Mouse (Mus musculus) heart, embryonic 15.5 days (tissue): ENCODE measurements around the gene Itga2b. TPM values are rescaled to one million over a fixed set of nuclear protein-coding genes. Genes with fewer than 3 reads are reported as not detected.

ENCODE experiments used
- ATAC-seq: fragments of 200-750 bp; cut with Nextera tagmentation; replicated peaks from 2 replicates; pipeline ENCODE4 v1.8.0; 2017; ENCODE audit warnings: low read depth, moderate TSS enrichment; ENCODE audit not compliant: insufficient number of reproducible peaks, insufficient read depth, low FRiP score
- H3K27ac ChIP-seq: fragments of 300-500 bp; sonication (generic); 2 replicates; pipeline ENCODE4 v1.5.1; 2015; ENCODE audit warnings: mild to moderate bottlenecking, inconsistent platforms
- H3K27me3 ChIP-seq: fragments of 300-500 bp; sonication (generic); 2 replicates; pipeline ENCODE4 v1.6.1; 2015; ENCODE audit warnings: inconsistent platforms
- H3K36me3 ChIP-seq: fragments of 300-500 bp; sonication (generic); 2 replicates; pipeline ENCODE4 v1.6.1; 2015; ENCODE audit warnings: mild to moderate bottlenecking, inconsistent platforms
- H3K4me1 ChIP-seq: fragments of 300-500 bp; sonication (generic); replicated peaks from 2 replicates; pipeline ENCODE4 v1.6.1; 2015; ENCODE audit warnings: inconsistent platforms
- H3K4me2 ChIP-seq: fragments of 300-500 bp; sonication (generic); 2 replicates; pipeline ENCODE4 v1.6.1; 2015; ENCODE audit warnings: inconsistent platforms, mild to moderate bottlenecking, moderate library complexity
- H3K4me3 ChIP-seq: fragments of 300-500 bp; sonication (generic); 2 replicates; pipeline ENCODE4 v1.5.1; 2015; ENCODE audit warnings: mild to moderate bottlenecking, inconsistent platforms
- H3K9ac ChIP-seq: fragments of 300-500 bp; sonication (generic); 2 replicates; pipeline ENCODE4 v1.6.1; 2015; ENCODE audit warnings: mild to moderate bottlenecking, inconsistent platforms
- H3K9me3 ChIP-seq: fragments of 300-500 bp; sonication (generic); replicated peaks from 2 replicates; pipeline ENCODE4 v1.6.1; 2016; ENCODE audit warnings: inconsistent platforms
- WGBS: fragments of 180-500 bp; shearing (Covaris S2); methylation state at CpG from one replicate; pipeline ENCODE4 v1.1.7; 2015; ENCODE audit warnings: mixed read lengths; 5-methylcytosine and 5-hydroxymethylcytosine counted together
- polyA plus RNA-seq: library from polyadenylated mRNA; unstranded; fragments of >200 nt; fragmentation: Nextera tagmentation; extraction: Ambion mirVana; gene quantifications from 2 replicates; pipeline ENCODE4 v1.2.1, GENCODE M21; 2015

Itga2b gene
- polyA plus RNA-seq, 1 experiment from 2014 or later = 8.7 TPM

DNA sequence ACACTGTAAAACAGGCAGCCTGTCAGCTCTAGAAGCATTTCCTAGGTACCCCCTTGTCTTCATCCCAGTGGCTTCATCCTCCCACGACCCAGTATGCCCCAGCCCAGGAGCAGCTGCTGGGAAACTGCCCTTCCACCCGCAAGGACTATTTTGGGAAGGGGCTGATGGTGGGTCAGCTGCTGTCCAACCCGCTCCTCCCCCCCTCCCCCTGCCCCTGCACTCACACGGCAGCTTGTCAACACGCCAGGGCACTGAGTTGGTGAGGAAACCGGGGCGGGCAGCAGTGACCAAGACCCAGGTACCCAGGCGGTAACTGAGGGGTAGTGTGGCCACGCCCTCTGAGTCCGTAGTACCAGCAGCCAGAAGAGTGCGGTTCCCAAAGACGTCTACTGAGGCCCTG is 26.2 kb downstream of the Itga2b start:
- Histone ChIP-seq H3K4me3 (no peak overlapping the region), H3K36me3 (peaks cover 34% of the 10 kb centered on the region; the same call in 1 of the 2 replicates), H3K4me2 (peak overlapping the region; percentile 21), H3K9ac (no peak overlapping the region; the same call in 1 of the 2 replicates), H3K27ac (no peak overlapping the region), H3K4me1 (peaks cover 53% of the 10 kb centered on the region), H3K9me3 (no peaks in the 10 kb centered on the region), H3K27me3 (peaks cover 7% of the 10 kb centered on the region; the same call in 1 of the 2 replicates)
- 45% methylated on average over 12 of the region's 12 CpGs for WGBS
- no peak for ATAC-seq

DNA sequence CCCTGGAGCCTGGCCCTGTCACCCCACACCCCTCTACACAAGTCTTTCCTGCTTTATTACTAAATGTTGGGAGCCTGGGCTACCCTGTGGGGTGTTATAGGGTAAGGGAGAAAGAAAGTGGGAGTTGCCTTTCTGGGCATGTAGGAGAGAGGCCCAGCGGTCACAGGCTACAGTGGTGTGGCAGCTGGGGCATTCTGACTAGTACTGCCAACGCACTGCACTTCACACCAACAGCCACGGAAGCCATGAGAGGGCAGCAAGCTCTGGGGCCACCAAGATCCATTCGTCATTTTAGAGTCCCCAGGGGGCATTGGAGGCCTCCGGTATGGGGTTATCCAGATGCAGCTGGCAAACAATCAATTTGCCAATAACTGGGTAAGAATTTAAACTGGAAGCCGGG is 27.8 kb downstream of the Itga2b start:
- no peak overlapping the region for H3K4me3 ChIP-seq
- 88% methylated on average over 6 of the region's 6 CpGs for WGBS
- no peak overlapping the region for H3K9ac ChIP-seq
- H3K27me3 ChIP-seq = peaks cover 4% of the 10 kb centered on the region; the same call in 1 of the 2 replicates
- H3K36me3 ChIP-seq = peaks cover 35% of the 10 kb centered on the region; the same call in 1 of the 2 replicates
- no peaks in the 10 kb centered on the region for H3K9me3 ChIP-seq
- no peak overlapping the region for H3K4me2 ChIP-seq
- no peak for ATAC-seq
- H3K27ac ChIP-seq = peak overlapping the region; percentile 47; the same call in 1 of the 2 replicates
- peaks cover 57% of the 10 kb centered on the region for H3K4me1 ChIP-seq

DNA sequence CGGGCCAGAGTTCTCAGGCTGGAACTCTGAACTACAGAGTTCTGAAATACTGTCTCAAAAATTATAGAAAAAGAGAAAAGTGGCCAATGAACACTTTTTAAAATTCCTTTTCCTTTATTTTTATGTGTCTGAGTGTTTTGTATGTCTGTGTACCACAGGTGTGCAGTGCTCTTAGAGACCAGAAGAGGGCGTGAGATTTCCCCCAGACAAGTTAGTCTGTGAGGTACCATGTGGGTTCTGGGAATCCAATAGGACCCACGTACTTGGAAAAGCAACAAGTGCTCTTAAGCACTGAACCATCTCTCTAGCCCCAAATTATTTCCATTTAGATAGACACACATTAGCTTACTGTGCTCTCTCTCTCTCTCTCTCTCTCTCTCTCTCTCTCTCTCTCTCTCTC is 28.5 kb downstream of the Itga2b start:
- H3K9me3 ChIP-seq = no peaks in the 10 kb centered on the region
- WGBS = 79% methylated on average over 3 of the region's 3 CpGs
- no peak overlapping the region for H3K9ac ChIP-seq
- H3K4me1 ChIP-seq = peaks cover 59% of the 10 kb centered on the region
- no peak overlapping the region for H3K4me2 ChIP-seq
- no peak for ATAC-seq
- H3K4me3 ChIP-seq = no peak overlapping the region
- H3K27ac ChIP-seq = no peak overlapping the region
- peaks cover 4% of the 10 kb centered on the region; the same call in 1 of the 2 replicates for H3K27me3 ChIP-seq
- H3K36me3 ChIP-seq = peaks cover 37% of the 10 kb centered on the region; the same call in 1 of the 2 replicates

DNA sequence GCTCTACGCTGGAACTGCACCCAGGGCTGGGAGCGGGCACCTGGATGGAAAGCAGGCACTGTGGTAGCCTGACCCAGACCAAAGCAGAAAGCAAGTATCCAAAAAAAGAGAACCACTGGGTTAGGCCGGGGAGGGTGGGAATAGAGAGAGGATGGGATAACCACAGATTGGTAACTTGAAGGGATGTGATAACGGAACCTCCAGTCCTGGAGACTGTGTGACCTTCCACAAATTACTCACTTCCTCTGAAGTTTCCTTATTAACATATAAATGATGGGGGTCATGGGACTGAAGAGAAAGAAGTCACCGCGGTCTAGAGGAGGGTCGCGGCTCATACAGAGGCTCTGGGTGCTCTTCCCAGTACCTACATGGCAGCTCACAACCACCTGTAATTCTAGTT is 29.7 kb downstream of the Itga2b start:
- Histone ChIP-seq H3K4me1 (peaks cover 58% of the 10 kb centered on the region), H3K4me2 (no peak overlapping the region), H3K27me3 (peaks cover 4% of the 10 kb centered on the region; the same call in 1 of the 2 replicates), H3K9me3 (no peaks in the 10 kb centered on the region), H3K36me3 (peaks cover 47% of the 10 kb centered on the region; the same call in 1 of the 2 replicates), H3K27ac (no peak overlapping the region), H3K9ac (no peak overlapping the region), H3K4me3 (no peak overlapping the region)
- no peak for ATAC-seq
- WGBS = 88% methylated on average over 8 of the region's 8 CpGs

DNA sequence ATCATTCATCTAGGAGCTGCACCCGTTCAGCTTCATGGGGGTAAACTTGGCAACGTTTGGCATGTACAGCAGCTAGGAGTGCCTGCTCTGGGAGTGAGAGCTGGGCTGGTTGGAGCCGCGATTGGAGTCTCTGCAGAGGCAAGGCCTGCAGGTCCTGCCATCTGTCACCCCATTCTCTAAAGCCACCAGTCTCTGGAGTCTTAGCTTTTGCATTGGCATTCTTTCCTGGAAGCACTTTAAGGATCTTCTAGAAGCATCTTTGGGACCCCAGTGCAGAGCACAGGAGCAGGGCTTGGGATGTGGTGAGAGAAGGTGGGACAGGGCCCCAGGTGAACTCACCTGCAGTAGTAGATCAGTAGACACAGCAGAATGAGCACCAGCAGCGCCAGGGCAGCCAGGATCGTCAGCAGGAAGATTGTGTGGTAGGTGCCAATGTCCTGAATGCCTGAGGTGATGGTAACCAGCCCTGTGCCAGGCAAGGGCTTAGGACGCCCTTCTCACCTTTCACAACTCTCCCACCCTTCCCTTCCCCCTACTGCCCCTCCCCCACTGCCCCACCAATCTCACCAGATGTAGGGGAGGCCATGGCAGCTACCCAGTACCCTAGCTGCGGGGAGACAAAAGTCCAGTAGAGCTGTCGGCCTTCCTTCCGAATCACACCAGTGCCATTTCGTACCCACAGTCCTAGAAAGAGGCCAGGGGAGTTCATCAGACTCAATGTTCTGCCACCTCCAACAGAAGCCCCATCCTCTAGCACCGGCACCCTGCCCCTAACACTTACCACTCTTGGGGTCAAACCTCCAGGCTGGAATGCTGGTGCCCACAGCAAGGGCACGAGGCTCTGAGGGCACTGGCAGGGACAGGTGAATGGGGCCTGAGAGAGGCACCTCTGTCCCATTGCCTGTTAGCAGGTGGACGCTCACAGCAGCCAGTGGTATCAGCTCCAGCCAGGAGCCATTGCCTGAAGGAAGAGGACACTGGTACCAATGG is 30.5 kb downstream of the Itga2b start:
- Histone ChIP-seq H3K9ac (no peak overlapping the region), H3K4me3 (no peak overlapping the region), H3K27ac (no peak overlapping the region), H3K9me3 (no peaks in the 10 kb centered on the region), H3K4me1 (peaks cover 49% of the 10 kb centered on the region), H3K36me3 (peaks cover 55% of the 10 kb centered on the region; the same call in 1 of the 2 replicates), H3K27me3 (peaks cover 4% of the 10 kb centered on the region; the same call in 1 of the 2 replicates), H3K4me2 (no peak overlapping the region)
- ATAC-seq = no peak
- WGBS = 83% methylated on average over 14 of the region's 14 CpGs

DNA sequence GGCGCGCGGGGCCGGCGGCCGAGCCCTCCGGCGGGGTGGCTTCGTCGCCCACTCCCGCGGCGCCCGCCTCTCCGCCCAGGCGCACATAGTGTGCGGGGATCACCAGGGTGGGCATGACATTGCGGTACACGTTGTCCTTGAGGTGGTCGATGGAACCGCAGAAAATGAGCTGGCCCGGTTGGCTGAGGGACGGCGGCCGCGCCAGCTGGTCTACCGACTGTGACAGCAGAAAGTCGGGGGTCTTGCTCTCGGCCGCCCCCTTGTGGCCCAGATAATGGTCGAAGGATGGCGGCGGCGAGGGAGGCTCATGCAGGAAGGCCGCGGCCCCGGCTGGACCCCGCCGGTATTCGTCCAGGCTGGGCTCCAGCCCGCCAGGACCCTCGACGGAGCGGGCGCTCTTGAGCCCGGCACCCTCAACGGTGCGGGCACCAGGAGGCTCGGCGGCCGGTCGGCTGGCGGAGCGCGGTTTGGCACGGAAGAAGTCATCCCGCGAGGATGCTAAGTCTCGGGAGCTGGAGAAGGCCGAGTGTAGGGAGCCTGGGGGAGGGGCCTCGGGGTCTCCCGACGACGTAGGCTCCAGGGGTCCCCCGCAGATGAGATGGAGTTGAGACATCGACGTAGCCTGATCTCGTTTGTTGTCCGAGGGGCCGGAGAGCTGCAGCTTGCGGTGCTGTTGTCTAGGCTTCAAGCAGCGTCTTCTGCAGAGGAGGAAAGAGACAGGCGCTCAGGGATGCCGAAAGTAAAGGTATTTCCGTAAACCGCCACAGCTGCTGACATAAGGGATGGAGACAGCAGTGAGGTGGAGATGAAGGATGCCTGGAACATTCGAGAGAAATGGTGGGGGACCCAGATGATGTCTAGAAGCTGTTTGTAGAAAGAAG is 31.5 kb downstream of the Itga2b start:
- WGBS = 16% methylated on average over 77 of the region's 77 CpGs
- peaks cover 55% of the 10 kb centered on the region; the same call in 1 of the 2 replicates for H3K36me3 ChIP-seq

DNA sequence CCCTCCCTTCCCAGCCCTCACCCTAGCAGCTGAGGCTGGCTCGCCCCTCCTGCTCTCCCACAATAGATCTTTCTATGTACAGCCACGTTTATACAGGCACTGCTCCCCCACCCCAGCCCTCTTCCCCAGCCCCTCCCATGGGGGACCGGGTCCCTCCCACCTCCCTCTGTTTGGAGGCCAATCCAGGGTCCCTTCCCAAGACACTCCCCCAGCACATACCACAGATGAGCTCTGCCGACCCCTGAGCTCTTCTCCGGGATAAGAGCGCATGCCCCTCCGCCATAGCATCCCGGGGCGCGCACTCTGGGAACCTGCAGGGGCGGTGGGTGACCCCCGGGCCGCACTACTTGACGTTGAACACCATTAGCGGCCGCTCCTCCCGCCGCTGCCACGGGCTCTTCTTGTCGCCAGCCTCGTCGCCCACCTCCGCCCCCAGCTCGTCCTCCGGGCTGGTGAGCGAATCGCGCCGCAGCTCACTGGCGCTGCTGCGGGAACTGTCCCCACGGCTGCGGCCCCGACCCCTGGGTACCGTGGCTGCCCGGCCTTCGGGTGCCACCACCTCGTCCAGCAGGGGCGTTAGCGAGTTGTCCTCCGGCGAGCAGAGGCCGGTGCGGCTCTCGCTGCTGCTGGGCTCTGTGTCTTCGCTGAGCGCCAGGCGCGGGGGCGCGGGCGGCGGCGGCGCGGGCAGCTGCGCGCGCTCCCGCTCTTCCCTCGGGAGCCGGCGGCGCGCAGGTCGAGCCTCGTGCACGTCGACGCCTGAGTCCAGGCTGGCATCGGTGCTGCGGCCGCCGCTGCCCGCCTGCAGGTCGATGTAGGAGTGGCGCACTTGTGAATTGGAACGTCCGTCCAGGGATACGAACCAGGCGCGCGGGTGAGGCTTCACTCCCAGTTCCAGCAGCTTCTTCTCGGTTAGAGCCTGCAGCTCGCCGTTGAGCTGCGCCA is 32.5 kb downstream of the Itga2b start:
- Histone ChIP-seq H3K4me3 (peak overlapping the region; percentile 51), H3K9me3 (no peaks in the 10 kb centered on the region), H3K4me2 (peak overlapping the region; percentile 94), H3K36me3 (peaks cover 50% of the 10 kb centered on the region; the same call in 1 of the 2 replicates), H3K27ac (peak overlapping the region; percentile 39), H3K4me1 (peaks cover 55% of the 10 kb centered on the region), H3K27me3 (peaks cover 4% of the 10 kb centered on the region; the same call in 1 of the 2 replicates), H3K9ac (peak overlapping the region; percentile 67)
- peak; percentile 50 for ATAC-seq
- 8% methylated on average over 87 of the region's 87 CpGs for WGBS

More for the DNA sequence above, 31.5 kb downstream of the Itga2b start:
- H3K27me3 ChIP-seq = peaks cover 4% of the 10 kb centered on the region; the same call in 1 of the 2 replicates
- H3K4me1 ChIP-seq = peaks cover 46% of the 10 kb centered on the region
- no peaks in the 10 kb centered on the region for H3K9me3 ChIP-seq
- peak overlapping the region; percentile 51 for H3K4me3 ChIP-seq
- H3K4me2 ChIP-seq = peak overlapping the region; percentile 94
- peak; percentile 56 for ATAC-seq
- H3K27ac ChIP-seq = peak overlapping the region; percentile 39; the same call in 1 of the 2 replicates
- H3K9ac ChIP-seq = peak overlapping the region; percentile 67

DNA sequence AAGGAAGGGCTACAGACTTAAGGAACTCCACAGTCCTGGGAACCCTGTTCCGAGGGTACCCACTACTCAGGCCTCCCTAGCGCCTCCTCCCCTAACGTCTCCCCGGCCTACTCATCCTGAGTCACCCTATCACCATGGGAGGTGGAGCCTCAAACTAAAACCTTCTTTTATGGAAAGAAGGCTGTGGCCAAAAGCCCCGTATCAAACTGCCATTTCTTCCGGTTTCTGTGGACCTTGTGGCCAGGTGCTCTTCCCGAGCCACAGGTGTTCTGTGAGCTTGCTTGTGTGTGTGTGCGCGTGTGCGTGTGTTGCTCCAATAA is 33.5 kb downstream of the Itga2b start:
- Histone ChIP-seq H3K4me3 (no peak overlapping the region), H3K4me2 (no peak overlapping the region), H3K9ac (no peak overlapping the region), H3K27me3 (peaks cover 4% of the 10 kb centered on the region; the same call in 1 of the 2 replicates), H3K9me3 (no peaks in the 10 kb centered on the region), H3K36me3 (peaks cover 43% of the 10 kb centered on the region; the same call in 1 of the 2 replicates), H3K4me1 (peaks cover 58% of the 10 kb centered on the region), H3K27ac (no peak overlapping the region)
- WGBS = 79% methylated on average over 10 of the region's 10 CpGs
- no peak for ATAC-seq

DNA sequence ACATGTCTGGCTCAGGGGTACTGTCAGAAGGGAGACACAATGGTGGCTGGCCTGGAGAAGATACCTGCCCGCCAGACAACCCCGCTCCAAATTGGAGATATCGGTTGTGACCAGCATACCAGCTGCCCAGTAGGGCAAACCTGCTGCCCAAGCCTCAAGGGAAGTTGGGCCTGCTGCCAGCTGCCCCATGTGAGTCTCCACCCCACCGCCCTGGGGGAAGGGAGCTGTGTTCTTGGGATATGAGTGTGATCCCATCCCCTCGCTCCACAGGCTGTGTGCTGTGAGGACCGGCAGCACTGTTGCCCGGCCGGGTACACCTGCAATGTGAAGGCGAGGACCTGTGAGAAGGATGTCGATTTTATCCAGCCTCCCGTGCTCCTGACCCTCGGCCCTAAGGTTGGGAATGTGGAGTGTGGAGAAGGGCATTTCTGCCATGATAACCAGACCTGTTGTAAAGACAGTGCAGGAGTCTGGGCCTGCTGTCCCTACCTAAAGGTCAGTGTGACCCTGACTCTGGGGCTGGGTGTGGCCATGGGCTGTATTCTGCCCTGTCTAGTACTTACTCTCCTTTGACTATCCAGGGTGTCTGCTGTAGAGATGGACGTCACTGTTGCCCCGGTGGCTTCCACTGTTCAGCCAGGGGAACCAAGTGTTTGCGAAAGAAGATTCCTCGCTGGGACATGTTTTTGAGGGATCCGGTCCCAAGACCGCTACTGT is 34.0 kb downstream of the Itga2b start:
- Histone ChIP-seq H3K9me3 (no peaks in the 10 kb centered on the region), H3K4me3 (no peak overlapping the region), H3K4me2 (no peak overlapping the region), H3K27ac (no peak overlapping the region), H3K9ac (no peak overlapping the region), H3K4me1 (peaks cover 62% of the 10 kb centered on the region), H3K27me3 (peaks cover 4% of the 10 kb centered on the region; the same call in 1 of the 2 replicates), H3K36me3 (peaks cover 38% of the 10 kb centered on the region; the same call in 1 of the 2 replicates)
- ATAC-seq = no peak
- WGBS = 83% methylated on average over 18 of the region's 18 CpGs
